Mouse (Mus musculus) ES-Bruce4 (cell line): ENCODE measurements at regions not wholly inside any gene's neighbourhood (a gene's known extent, or its start where the extent isn't known, plus 50 kb on each side); places are given as distances from the start of the nearest gene placed in this dataset.

Experiments used
- H3K27ac ChIP-seq: 2 replicates; pipeline ENCODE4 v1.5.1; 2012; ENCODE audit warnings: low read length, inconsistent platforms; ENCODE audit not compliant: insufficient read depth
- H3K27me3 ChIP-seq: 2 replicates; pipeline ENCODE4 v1.6.1; 2012; ENCODE audit warnings: mild to moderate bottlenecking, low read length, inconsistent platforms; ENCODE audit not compliant: control insufficient read depth, poor library complexity, insufficient read depth, severe bottlenecking
- H3K36me3 ChIP-seq: 2 replicates; pipeline ENCODE4 v1.6.1; 2012; ENCODE audit warnings: inconsistent platforms, mild to moderate bottlenecking, low read length, moderate library complexity; ENCODE audit not compliant: control insufficient read depth, poor library complexity, insufficient read depth, severe bottlenecking
- H3K4me1 ChIP-seq: one replicate; pipeline ENCODE4 v1.8.1; 2011; ENCODE audit warnings: low read length; ENCODE audit not compliant: control insufficient read depth, insufficient read depth
- H3K4me3 ChIP-seq: 2 replicates; pipeline ENCODE4 v1.5.1; 2011; ENCODE audit warnings: low read depth, mild to moderate bottlenecking, low read length
- H3K9ac ChIP-seq: 2 replicates; pipeline ENCODE4 v1.6.1; 2012; ENCODE audit warnings: low read depth, mild to moderate bottlenecking, inconsistent platforms; ENCODE audit not compliant: poor library complexity, severe bottlenecking
- H3K9me3 ChIP-seq: replicated peaks from 2 replicates; pipeline ENCODE4 v1.6.1; 2012; ENCODE audit warnings: mild to moderate bottlenecking, low read length, inconsistent platforms; ENCODE audit not compliant: control insufficient read depth, poor library complexity, insufficient read depth, severe bottlenecking
- CTCF ChIP-seq: IDR thresholded peaks from one replicate; pipeline ENCODE4 v1.8.1; 2011; ENCODE audit warnings: low read depth, low read length
- EP300 ChIP-seq: IDR thresholded peaks from 2 replicates; pipeline ENCODE4 v1.6.1; 2011; ENCODE audit warnings: low read depth, low read length; ENCODE audit not compliant: insufficient read depth
- POLR2A ChIP-seq: IDR thresholded peaks from one replicate; pipeline ENCODE4 v1.8.1; 2011; ENCODE audit warnings: low read length; ENCODE audit not compliant: insufficient read depth

GRCm38 (mm10) chr16:86347753-86348152 lies 446.1 kb upstream of the Adamts5 start:
- TF ChIP-seq POLR2A (no peak), EP300 (no peak), CTCF (no peak)
- no peak overlapping the region for H3K4me3 ChIP-seq
- no peak overlapping the region for H3K9ac ChIP-seq
- no peaks in the 10 kb centered on the region for H3K4me1 ChIP-seq
- no peak overlapping the region for H3K27ac ChIP-seq
- no peaks in the 10 kb centered on the region for H3K36me3 ChIP-seq
- no peaks in the 10 kb centered on the region for H3K9me3 ChIP-seq
- no peaks in the 10 kb centered on the region for H3K27me3 ChIP-seq

GRCm38 (mm10) chr16:86346916-86347315 lies 445.3 kb upstream of the Adamts5 start:
- TF ChIP-seq CTCF: no peak
- no peaks in the 10 kb centered on the region for H3K36me3 ChIP-seq
- H3K9ac ChIP-seq: no peak overlapping the region
- no peaks in the 10 kb centered on the region for H3K4me1 ChIP-seq
- no peak overlapping the region for H3K4me3 ChIP-seq
- H3K27ac ChIP-seq: no peak overlapping the region
- no peaks in the 10 kb centered on the region for H3K27me3 ChIP-seq
- H3K9me3 ChIP-seq: no peaks in the 10 kb centered on the region

- Histone ChIP-seq H3K4me1 (no peaks in the 10 kb centered on the region), H3K9ac (no peak overlapping the region), H3K27me3 (no peaks in the 10 kb centered on the region), H3K36me3 (no peaks in the 10 kb centered on the region), H3K27ac (no peak overlapping the region), H3K9me3 (no peaks in the 10 kb centered on the region), H3K4me3 (no peak overlapping the region)
- TF ChIP-seq POLR2A (no peak), EP300 (no peak), CTCF (no peak)
Measured at GRCm38 (mm10) chr16:86340311-86340710, 438.7 kb upstream of the Adamts5 start.

- Histone ChIP-seq H3K27me3 (no peaks in the 10 kb centered on the region), H3K9ac (no peak overlapping the region), H3K4me1 (no peaks in the 10 kb centered on the region), H3K9me3 (no peaks in the 10 kb centered on the region), H3K4me3 (no peak overlapping the region), H3K27ac (no peak overlapping the region), H3K36me3 (no peaks in the 10 kb centered on the region)
- TF ChIP-seq EP300: no peak
- no peak for TF ChIP-seq POLR2A
- no peak for TF ChIP-seq CTCF
Measured at GRCm38 (mm10) chr16:86325406-86325805, 423.8 kb upstream of the Adamts5 start.

- H3K27ac ChIP-seq: no peak overlapping the region
- no peak overlapping the region for H3K9ac ChIP-seq
- H3K36me3 ChIP-seq: no peaks in the 10 kb centered on the region
Measured at GRCm38 (mm10) chr16:86318898-86319297, 417.3 kb upstream of the Adamts5 start.

GRCm38 (mm10) chr16:86309696-86310095 lies 408.1 kb upstream of the Adamts5 start:
- H3K4me1 ChIP-seq: no peaks in the 10 kb centered on the region
- H3K36me3 ChIP-seq: no peaks in the 10 kb centered on the region
- no peak overlapping the region for H3K27ac ChIP-seq
- no peaks in the 10 kb centered on the region for H3K9me3 ChIP-seq
- no peak overlapping the region for H3K9ac ChIP-seq
- no peaks in the 10 kb centered on the region for H3K27me3 ChIP-seq
- H3K4me3 ChIP-seq: no peak overlapping the region
- TF ChIP-seq EP300 (no peak), CTCF (no peak), POLR2A (no peak)

More at GRCm38 (mm10) chr16:86318898-86319297, 417.3 kb upstream of the Adamts5 start:
- TF ChIP-seq CTCF: no peak
- no peaks in the 10 kb centered on the region for H3K27me3 ChIP-seq
- H3K4me3 ChIP-seq: no peak overlapping the region
- no peaks in the 10 kb centered on the region for H3K4me1 ChIP-seq
- no peaks in the 10 kb centered on the region for H3K9me3 ChIP-seq
